Mouse (Mus musculus) cerebellum, adult 8-10 months (tissue): ENCODE data around the gene 2310009B15Rik.

Source experiments
- DNase-seq: peaks from one replicate; pipeline ENCODE4 v3.0.0; 2022

Gene 2310009B15Rik

DNA sequence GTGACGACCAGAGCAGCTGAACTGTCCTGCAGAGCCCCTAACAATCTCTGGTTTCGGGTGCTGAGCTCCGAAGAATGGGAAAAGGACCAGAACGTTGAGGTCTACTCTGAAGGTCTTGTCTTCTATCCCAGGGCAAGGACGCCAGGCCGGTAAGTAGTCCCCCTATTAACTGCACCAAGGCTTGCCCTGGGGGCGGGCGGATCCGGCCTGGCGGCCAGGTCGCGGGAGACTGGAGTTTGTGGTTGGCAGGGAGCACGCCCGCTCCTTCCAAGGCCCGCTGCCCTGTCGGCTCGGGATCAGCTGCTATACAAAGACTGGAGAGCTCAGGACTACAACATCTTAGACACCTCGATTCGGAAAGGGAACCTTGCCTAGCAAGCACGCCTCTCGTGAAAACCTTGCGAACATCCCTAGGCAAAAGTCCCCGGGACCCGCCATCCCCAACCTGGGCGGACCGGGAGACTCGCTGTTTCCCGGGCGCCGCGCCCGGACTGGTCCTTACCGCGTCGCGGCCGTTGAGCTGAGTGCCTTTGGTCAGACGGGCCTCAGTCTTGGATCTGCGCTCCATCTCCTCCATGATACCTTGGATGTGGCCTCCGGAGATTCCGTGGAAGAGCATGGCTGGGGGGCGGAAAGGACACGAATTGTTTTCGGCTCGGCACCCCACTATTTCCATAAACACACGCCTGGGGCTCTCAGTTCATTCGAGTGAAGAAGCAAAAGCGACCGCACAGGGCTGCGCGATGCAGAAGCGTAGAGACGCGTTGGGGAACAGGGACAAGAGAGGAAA lies 15.2 kb downstream of the 2310009B15Rik start:
- DNase-seq = no peak

DNA sequence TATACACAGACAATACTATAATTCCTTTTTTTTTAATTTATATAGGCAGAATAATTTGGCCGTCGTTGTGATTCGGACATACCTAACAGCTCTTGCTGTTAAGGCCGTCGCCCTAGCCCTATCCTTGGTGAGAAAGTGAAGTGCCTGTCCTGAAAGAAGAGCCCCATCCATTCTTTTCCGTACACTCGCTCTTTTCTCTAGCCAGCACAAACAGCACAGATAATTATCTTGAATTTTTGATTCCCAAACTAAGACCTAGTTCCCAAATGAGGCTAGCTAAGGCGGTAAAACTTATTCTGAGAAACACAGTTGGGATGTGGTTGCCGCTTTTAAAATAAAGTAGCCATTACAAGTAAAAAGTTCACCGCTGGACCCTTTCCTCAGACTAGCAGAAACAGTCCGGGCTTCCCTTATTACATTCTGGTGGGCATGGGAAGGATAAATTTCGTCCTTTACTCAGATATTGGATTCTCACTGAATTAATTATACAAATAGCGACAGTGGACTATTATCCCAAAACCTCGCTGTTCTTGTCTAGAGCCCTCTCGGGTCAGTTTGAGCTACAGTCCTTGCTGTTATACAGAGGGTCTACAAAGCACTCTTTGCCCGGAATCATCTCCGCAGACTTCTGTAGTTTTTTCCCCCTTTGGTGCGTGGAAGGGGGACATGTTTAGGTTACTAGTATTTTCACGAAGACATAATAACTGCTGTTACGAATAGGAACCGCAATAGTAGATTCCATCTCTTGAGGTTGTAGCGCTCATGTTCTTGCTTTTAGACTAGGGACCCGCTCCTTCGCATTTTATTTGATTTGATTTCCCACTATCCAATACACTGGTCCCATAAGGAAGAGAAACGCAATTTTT lies 16.0 kb downstream of the 2310009B15Rik start:
- no peak for DNase-seq

DNA sequence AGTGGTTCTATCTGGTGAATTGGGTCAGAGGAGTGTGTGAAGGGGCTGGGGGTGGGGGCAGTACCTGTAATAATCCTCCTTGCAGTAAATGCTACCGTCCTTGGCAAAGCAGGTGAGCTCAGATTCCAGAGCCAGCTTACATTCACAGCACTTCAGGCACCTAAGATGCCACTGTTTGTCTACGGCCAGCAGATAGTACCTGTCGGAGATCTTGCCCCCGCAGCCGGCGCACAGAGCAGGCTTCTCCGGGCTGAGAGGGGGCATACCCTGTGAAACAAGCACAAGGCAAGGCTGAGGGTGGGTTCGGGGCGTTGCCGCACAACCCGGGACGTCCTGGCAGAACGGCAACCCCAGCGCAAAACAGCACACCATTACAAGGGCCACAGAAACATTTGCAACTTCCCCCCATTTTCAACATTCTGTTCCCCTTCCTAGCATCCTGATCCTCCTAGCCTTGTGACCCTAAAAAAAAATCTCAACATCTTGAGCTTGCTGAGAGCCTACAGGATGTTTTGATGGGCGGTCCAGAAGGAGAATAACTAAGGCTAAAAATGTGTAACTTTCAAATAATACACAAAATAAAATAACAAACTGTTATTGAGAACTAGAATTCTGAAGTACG lies 16.7 kb downstream of the 2310009B15Rik start:
- no peak for DNase-seq

DNA sequence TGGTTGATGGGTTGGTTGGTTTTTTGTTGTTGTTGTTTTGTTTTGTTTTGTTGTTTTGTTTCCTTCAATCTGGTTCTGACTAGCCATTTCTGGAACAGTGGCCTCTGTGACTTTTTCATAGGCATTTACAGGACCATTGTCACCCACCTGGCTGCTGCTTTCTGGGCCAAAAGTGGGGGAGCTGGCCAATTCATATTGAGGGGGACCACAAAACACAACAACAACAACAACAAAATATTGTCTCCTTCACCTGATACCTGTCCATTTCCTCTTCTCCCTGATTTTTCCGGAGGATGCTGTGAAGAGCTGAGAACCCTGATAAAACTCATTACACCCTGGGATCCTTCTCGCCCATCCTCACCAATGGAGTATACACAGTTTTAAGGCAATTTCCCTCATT lies 17.4 kb downstream of the 2310009B15Rik start:
- no peak for DNase-seq

GRCm38 (mm10) chr1:138837786-138838743 lies 18.6 kb downstream of the 2310009B15Rik start:
- DNase-seq = no peak

- DNase-seq = peak; percentile 36
Measured at GRCm38 (mm10) chr1:138835355-138835900, 21.2 kb downstream of the 2310009B15Rik start.

- no peak for DNase-seq
Measured at GRCm38 (mm10) chr1:138831309-138831708, 25.3 kb downstream of the 2310009B15Rik start.

DNA sequence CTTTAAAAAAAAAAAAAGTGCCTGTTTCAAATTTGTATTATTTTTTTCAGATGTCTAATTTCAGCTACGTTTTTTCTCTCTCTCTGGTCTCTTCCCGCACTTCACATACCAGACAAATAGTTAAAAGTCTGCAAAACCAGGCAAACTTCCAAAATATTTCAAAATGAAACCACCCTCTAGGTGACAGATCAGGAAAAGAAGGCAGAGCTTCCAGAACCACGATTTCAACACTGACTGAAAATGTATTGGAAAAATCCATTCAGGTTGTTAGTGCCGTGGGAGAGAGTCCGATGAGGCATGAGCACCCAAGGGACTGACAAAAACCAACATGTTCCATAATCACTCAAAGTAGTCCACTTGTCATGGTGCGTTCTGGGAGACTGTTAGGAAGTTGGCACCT lies 29.8 kb downstream of the 2310009B15Rik start:
- no peak for DNase-seq

GRCm38 (mm10) chr1:138822985-138823322 lies 33.7 kb downstream of the 2310009B15Rik start:
- no peak for DNase-seq

DNA sequence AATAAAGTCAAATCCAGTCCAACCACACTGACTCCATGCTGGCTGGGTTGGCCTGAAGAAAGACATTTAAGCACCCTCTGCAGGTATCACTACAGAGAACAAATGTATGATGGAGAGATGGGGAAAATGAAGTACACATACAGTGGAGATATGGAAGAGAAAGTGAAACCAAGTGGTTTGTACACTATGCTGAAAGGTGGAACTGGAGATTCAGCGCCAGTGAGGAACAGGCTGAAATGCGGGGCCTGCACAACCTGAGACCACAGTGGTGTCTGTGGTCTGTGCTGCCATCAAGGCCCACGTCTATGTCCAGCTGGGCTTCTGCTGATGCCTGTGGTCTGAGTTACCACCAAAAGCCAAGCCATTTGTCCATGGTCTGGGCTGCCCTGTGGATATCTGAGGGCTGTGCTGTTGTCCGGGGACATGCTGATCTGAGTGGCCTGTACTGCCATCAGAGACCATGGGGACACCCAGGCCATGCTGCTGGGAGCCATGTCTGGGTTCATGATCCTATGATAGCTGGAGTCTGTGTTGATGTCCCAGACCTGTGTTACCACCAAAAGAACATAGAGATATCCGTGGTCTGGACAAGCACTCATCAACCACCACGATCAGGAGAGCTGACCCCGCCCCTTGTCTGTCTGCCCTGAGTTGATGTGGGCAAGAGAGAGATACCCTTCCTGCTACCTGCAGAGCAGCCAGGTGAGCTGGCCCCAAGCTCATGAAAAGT lies 34.2 kb downstream of the 2310009B15Rik start:
- no peak for DNase-seq
